Mouse (Mus musculus) embryonic facial prominence, embryonic 14.5 days (tissue): ENCODE data around the gene Rundc3a. TPM values are rescaled to one million over a fixed set of nuclear protein-coding genes. Genes with fewer than 3 reads are reported as not detected.

Source experiments
- ATAC-seq: fragments of 200-750 bp; cut with Nextera tagmentation; 2 replicates; pipeline ENCODE4 v1.8.0; 2017; ENCODE audit warnings: low read depth, moderate number of reproducible peaks, moderate TSS enrichment
- DNase-seq: peaks from one replicate; pipeline ENCODE4 v3.0.0-alpha.2; 2015; ENCODE audit warnings: low spot score
- H3K27ac ChIP-seq: fragments of 300-500 bp; sonication (generic); replicated peaks from 2 replicates; pipeline ENCODE4 v1.5.1; 2014; ENCODE audit warnings: low read depth, mild to moderate bottlenecking, low read length, moderate library complexity
- H3K27me3 ChIP-seq: fragments of 300-500 bp; sonication (generic); replicated peaks from 2 replicates; pipeline ENCODE4 v1.6.1; 2014; ENCODE audit warnings: low read length; ENCODE audit not compliant: control insufficient read depth, insufficient read depth
- H3K36me3 ChIP-seq: fragments of 300-500 bp; sonication (generic); 2 replicates; pipeline ENCODE4 v1.6.1; 2014; ENCODE audit warnings: low read length, mixed read lengths; ENCODE audit not compliant: control insufficient read depth, insufficient read depth
- H3K4me1 ChIP-seq: fragments of 300-500 bp; sonication (generic); 2 replicates; pipeline ENCODE4 v1.6.1; 2014; ENCODE audit warnings: antibody characterized with exemption, low read length; ENCODE audit not compliant: control insufficient read depth, insufficient read depth
- H3K4me2 ChIP-seq: fragments of 300-500 bp; sonication (generic); 2 replicates; pipeline ENCODE4 v1.6.1; 2014; ENCODE audit warnings: low read depth, mild to moderate bottlenecking, low read length, moderate library complexity, mixed read lengths
- H3K4me3 ChIP-seq: fragments of 300-500 bp; sonication (generic); 2 replicates; pipeline ENCODE4 v1.5.1; 2014; ENCODE audit warnings: low read depth, mild to moderate bottlenecking, low read length
- H3K9ac ChIP-seq: fragments of 300-500 bp; sonication (generic); 2 replicates; pipeline ENCODE4 v1.6.1; 2014; ENCODE audit warnings: low read depth, mild to moderate bottlenecking, low read length, moderate library complexity, mixed read lengths
- H3K9me3 ChIP-seq: fragments of 300-500 bp; sonication (generic); 2 replicates; pipeline ENCODE4 v1.6.1; 2016; ENCODE audit warnings: low read length; ENCODE audit not compliant: control insufficient read depth
- WGBS: fragments of 180-500 bp; shearing (Covaris S2); extraction: QIAGEN DNeasy Blood & Tissue Kit; methylation state at CpG from one replicate; pipeline ENCODE4 v1.1.7; 2014; 5-methylcytosine and 5-hydroxymethylcytosine counted together
- polyA plus RNA-seq: library from polyadenylated mRNA; unstranded; fragments of >200 nt; fragmentation: Nextera tagmentation; extraction: Ambion mirVana; gene quantifications from 2 replicates; pipeline ENCODE4 v1.2.1, GENCODE M21; 2014

Gene Rundc3a
- polyA plus RNA-seq, 1 experiment from 2014 or later, result 7.1 TPM

DNA sequence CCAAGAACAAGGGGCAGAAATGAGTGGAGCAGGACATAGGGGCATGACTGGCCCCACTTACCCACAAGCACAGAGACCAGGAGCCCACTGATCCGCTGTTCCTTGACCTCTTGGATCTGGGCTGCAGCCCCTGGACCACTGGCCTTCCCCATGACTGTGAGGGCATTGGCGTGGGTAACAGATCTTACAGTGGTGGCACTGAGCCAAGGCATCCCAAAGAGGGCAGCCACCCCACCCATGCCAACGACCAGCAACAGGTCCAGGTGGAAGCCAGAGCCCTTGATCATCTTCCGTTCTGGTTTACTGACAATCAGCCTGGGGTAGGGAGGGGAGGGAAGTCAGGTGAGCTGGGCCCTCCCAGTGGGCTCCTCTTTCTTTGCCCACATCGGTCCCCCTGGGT, 40.8 kb upstream of the Rundc3a start:
- WGBS, result 47% methylated on average over 5 of the region's 5 CpGs
- ATAC-seq, result no peak

DNA sequence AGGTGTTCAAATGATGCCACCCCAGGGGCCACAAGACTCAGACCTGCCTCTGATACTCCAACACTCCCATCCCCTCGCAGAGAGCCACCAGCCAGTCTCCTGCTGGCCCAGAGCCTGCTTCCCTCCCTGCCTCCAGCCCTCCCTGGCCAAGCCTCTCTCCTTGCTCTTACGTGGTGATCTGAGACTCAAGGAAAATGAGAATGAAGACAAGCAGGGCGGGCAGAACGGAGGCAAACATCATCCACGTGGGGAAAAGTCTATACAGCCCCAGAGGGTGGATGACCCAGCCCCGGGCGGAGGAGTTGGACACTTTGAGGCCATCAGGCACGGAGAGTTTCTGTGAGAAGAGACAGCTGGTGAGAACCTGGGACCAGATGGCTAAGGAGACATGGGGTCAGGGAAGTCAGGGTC, 40.2 kb upstream of the Rundc3a start:
- no peak for DNase-seq
- no peak overlapping the region for H3K4me3 ChIP-seq
- ATAC-seq, result no peak
- no peaks in the 10 kb centered on the region for H3K9me3 ChIP-seq
- H3K4me2 ChIP-seq, result no peak overlapping the region
- 0 out of 2 replicates have a peak overlapping the region, but pooled peaks have one; percentile 14 for H3K9ac ChIP-seq
- H3K27ac ChIP-seq, result no peak overlapping the region
- no peaks in the 10 kb centered on the region for H3K4me1 ChIP-seq
- WGBS, result 35% methylated on average over 8 of the region's 8 CpGs
- no peaks in the 10 kb centered on the region for H3K36me3 ChIP-seq
- H3K27me3 ChIP-seq, result no peaks in the 10 kb centered on the region

More for the DNA sequence above, 40.8 kb upstream of the Rundc3a start:
- H3K4me1 ChIP-seq, result no peaks in the 10 kb centered on the region
- H3K4me3 ChIP-seq, result no peak overlapping the region
- no peak overlapping the region for H3K4me2 ChIP-seq
- DNase-seq, result no peak
- no peaks in the 10 kb centered on the region for H3K9me3 ChIP-seq
- H3K9ac ChIP-seq, result no peak overlapping the region
- H3K36me3 ChIP-seq, result no peaks in the 10 kb centered on the region
- H3K27ac ChIP-seq, result no peak overlapping the region
- H3K27me3 ChIP-seq, result no peaks in the 10 kb centered on the region

DNA sequence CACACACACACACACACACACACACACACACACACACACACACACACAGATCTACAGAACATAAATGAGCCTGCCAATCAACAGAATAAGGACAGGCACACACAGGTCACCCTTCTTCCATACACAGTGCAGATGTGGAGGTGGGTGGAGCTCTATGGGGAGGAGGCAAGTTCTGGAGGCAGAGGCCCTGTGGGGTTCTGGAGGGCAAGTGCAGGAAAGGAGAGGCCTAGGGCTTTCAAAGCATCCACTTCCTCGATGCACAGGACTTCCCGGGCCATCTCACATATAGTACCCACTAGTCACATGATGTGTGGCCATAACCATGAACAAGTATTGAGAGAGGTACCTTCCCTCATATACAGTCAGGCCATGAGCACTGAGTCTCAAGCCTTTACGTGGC, 37.7 kb upstream of the Rundc3a start:
- DNase-seq (no peak), ATAC-seq (no peak)
- WGBS, result 85% methylated on average over 3 of the region's 3 CpGs
- Histone ChIP-seq H3K4me1 (no peaks in the 10 kb centered on the region), H3K9ac (no peak overlapping the region), H3K36me3 (no peaks in the 10 kb centered on the region), H3K4me3 (no peak overlapping the region), H3K27me3 (no peaks in the 10 kb centered on the region), H3K9me3 (no peaks in the 10 kb centered on the region), H3K27ac (no peak overlapping the region), H3K4me2 (no peak overlapping the region)

DNA sequence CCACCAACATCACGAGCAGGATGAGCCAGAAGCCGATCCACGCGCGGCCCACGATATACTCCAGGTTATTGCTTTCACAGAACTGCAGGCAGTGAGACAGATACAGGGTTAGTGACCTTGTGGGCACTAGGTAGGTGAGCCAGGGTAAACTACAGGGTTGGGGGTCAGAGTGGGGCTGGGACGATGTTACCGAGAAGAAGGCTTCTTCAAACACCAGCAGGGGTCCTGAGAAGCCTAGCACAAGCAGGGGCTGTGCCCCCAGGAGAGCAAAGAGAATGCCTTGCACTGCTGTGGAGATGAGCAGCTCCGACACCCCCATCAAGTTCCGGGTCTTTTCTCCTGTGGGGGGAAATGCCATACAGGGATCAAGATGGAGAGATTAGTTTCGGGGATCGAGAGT, 37.0 kb upstream of the Rundc3a start:
- ATAC-seq, result no peak
- 79% methylated on average over 12 of the region's 12 CpGs for WGBS
- no peaks in the 10 kb centered on the region for H3K9me3 ChIP-seq

DNA sequence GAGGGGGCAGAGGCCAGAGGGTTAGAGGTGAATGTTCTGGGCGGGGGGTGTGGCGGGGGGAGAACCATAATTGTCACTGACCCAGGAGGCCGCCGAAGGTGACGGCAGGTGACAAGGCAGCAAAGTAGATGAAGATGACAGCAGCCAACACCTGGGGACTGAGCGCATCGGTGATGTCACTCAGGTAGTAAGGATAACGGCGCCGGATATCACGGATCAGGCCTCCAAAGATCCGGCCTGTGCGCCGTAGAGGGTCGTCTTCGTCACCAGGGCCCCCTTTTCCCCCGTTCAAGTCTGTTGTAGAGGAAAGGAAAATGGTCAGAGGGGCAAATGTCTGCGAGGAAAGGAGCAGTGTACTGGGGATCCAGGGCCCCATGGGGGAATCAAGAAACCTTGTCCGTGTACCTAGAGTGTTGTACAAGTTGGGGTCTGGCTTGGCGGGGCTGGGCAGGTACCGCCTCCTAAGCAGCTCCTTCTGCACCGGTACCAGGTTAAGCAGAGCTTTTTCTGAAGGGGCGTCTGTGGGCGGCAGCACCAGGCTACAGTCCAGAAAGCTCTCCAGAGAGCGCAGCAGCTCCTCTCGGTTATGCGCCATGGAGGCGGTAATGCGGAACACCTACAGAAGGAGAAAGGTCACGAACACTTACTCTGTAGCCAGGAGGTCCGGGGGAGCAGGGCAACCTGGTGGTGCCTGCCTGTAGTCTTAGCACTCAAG, 36.4 kb upstream of the Rundc3a start:
- DNase-seq (no peak), ATAC-seq (no peak)
- no peaks in the 10 kb centered on the region for H3K27me3 ChIP-seq
- H3K4me3 ChIP-seq, result no peak overlapping the region
- no peak overlapping the region for H3K27ac ChIP-seq
- no peaks in the 10 kb centered on the region for H3K4me1 ChIP-seq
- no peak overlapping the region for H3K4me2 ChIP-seq
- H3K36me3 ChIP-seq, result no peaks in the 10 kb centered on the region
- H3K9me3 ChIP-seq, result no peaks in the 10 kb centered on the region
- 72% methylated on average over 31 of the region's 31 CpGs for WGBS
- no peak overlapping the region for H3K9ac ChIP-seq

More for the DNA sequence above, 37.0 kb upstream of the Rundc3a start:
- no peak overlapping the region for H3K4me2 ChIP-seq
- no peaks in the 10 kb centered on the region for H3K27me3 ChIP-seq
- H3K36me3 ChIP-seq, result no peaks in the 10 kb centered on the region
- no peak overlapping the region for H3K9ac ChIP-seq
- H3K4me1 ChIP-seq, result no peaks in the 10 kb centered on the region
- DNase-seq, result no peak
- no peak overlapping the region for H3K27ac ChIP-seq
- H3K4me3 ChIP-seq, result no peak overlapping the region

DNA sequence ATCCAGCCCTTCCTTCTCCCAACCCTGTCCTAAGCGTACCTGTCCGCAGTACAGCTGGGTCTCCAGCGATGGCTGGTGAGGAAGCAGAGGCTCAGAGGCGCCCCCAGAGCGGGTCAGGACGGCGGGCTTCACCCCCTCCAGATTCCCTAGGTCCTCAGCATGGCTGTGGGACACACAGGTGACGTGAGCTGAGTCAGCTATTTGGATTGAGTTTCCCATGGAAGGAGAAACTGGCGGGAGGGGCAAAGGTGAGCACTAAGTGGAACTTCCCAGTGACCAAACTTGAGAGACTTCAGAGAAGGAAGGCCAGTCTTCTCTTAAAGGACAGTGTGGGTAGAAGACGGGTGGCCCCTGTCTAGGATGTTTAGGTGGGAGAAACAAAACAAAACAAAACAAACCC, 34.8 kb upstream of the Rundc3a start:
- 70% methylated on average over 10 of the region's 10 CpGs for WGBS
- DNase-seq, result no peak
- Histone ChIP-seq H3K4me3 (no peak overlapping the region), H3K27me3 (no peaks in the 10 kb centered on the region), H3K9ac (no peak overlapping the region), H3K4me2 (no peak overlapping the region), H3K27ac (no peak overlapping the region), H3K4me1 (no peaks in the 10 kb centered on the region), H3K9me3 (no peaks in the 10 kb centered on the region), H3K36me3 (no peaks in the 10 kb centered on the region)
- no peak for ATAC-seq

DNA sequence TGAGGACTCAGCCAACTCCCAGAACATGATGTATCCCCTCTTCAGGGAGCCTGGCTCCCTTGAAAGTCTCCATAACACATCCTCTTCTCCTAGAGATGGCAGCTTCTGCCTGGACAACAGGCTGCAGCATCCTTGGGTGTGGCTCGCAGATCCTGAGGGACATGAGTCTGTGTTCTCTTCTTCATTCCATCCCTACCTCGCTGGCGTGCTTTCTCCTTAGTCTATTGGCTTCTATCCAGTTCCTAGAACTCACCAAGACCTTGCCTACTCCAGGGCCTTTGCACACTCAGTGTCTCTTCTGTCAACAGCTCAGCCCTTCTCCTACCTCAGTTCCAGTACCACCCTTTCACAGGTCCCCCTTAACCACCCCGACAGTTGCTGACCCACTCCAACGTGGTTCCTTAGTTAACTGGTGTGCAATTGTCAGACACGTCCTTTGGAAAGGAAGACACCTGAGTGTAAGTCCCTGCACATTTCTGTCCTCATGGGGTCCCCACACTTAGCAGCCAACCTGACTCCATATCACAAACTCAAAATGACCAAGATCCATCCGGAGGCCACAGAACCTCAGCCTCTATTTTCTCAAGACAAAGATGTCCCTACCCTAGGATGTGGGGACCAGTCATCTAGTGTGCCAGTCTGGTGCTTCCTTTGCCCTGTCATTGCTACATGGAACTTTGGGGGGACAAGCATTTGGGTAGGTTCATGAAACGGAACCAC, 31.3 kb upstream of the Rundc3a start:
- Histone ChIP-seq H3K4me1 (no peaks in the 10 kb centered on the region), H3K4me2 (no peak overlapping the region), H3K27ac (no peak overlapping the region), H3K9me3 (no peaks in the 10 kb centered on the region), H3K9ac (no peak overlapping the region), H3K36me3 (no peaks in the 10 kb centered on the region), H3K4me3 (no peak overlapping the region), H3K27me3 (no peaks in the 10 kb centered on the region)
- no peak for DNase-seq
- no peak for ATAC-seq
- 87% methylated on average over 8 of the region's 8 CpGs for WGBS

DNA sequence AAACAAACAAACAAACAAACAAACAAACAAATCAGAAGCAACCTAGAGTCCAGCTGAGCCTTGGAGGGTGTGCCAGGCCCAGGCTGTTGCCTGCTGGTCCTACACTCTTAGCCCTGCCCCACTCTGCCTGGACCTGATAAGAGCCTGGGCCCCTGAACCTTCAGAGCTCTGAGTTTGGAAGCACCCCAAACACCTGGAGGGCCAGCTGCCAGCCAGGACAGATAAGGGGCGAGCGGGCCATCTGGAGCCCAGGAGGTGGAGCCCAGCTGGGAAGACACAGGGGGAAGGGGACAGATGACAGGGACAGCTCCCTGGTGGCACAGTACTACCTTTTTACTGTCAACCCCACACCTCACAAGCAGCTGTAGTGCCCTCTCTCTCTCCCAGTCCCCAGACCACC, 29.6 kb upstream of the Rundc3a start:
- H3K4me2 ChIP-seq, result no peak overlapping the region
- DNase-seq (no peak), ATAC-seq (no peak)
- 60% methylated on average over 2 of the region's 2 CpGs for WGBS
- no peaks in the 10 kb centered on the region for H3K4me1 ChIP-seq
- no peaks in the 10 kb centered on the region for H3K27me3 ChIP-seq
- H3K27ac ChIP-seq, result no peak overlapping the region
- no peak overlapping the region for H3K4me3 ChIP-seq
- no peaks in the 10 kb centered on the region for H3K36me3 ChIP-seq
- H3K9me3 ChIP-seq, result no peaks in the 10 kb centered on the region
- no peak overlapping the region for H3K9ac ChIP-seq
